Mouse (Mus musculus) forebrain, postnatal 0 days (tissue): ENCODE data around the gene Camk2g. TPM values are rescaled to one million over a fixed set of nuclear protein-coding genes. Genes with fewer than 3 reads are reported as not detected.

Source experiments
- ATAC-seq: fragments of 200-750 bp; cut with Nextera tagmentation; 2 replicates; pipeline ENCODE4 v1.8.0; 2017; ENCODE audit warnings: mild to moderate bottlenecking, moderate library complexity
- DNase-seq: peaks from one replicate; pipeline ENCODE4 v3.0.0-alpha.2; 2015
- H3K27ac ChIP-seq: fragments of 300-500 bp; sonication (generic); 2 replicates; pipeline ENCODE4 v1.5.1; 2014; ENCODE audit warnings: low read depth, mild to moderate bottlenecking, antibody characterized with exemption, low read length, moderate library complexity, mixed read lengths
- H3K27me3 ChIP-seq: fragments of 300-500 bp; sonication (generic); 2 replicates; pipeline ENCODE4 v1.6.1; 2014; ENCODE audit warnings: mild to moderate bottlenecking, low read length, mixed read lengths; ENCODE audit not compliant: insufficient read depth
- H3K36me3 ChIP-seq: fragments of 300-500 bp; sonication (generic); 2 replicates; pipeline ENCODE4 v1.6.1; 2014; ENCODE audit warnings: mild to moderate bottlenecking, moderate library complexity; ENCODE audit not compliant: insufficient read depth
- H3K4me1 ChIP-seq: fragments of 300-500 bp; sonication (generic); 2 replicates; pipeline ENCODE4 v1.6.1; 2014; ENCODE audit warnings: antibody characterized with exemption; ENCODE audit not compliant: insufficient read depth
- H3K4me2 ChIP-seq: fragments of 300-500 bp; sonication (generic); 2 replicates; pipeline ENCODE4 v1.6.1; 2014; ENCODE audit warnings: low read depth, mild to moderate bottlenecking, moderate library complexity
- H3K4me3 ChIP-seq: fragments of 300-500 bp; sonication (generic); 2 replicates; pipeline ENCODE4 v1.5.1; 2014; ENCODE audit warnings: low read depth, low read length, mixed read lengths
- H3K9ac ChIP-seq: fragments of 300-500 bp; sonication (generic); 2 replicates; pipeline ENCODE4 v1.6.1; 2014; ENCODE audit warnings: mild to moderate bottlenecking
- H3K9me3 ChIP-seq: fragments of 300-500 bp; sonication (generic); 2 replicates; pipeline ENCODE4 v1.6.1; 2016; ENCODE audit warnings: low read length
- CTCF ChIP-seq: sonication (generic); IDR thresholded peaks from 2 replicates; pipeline ENCODE4 v1.5.1; 2016; ENCODE audit warnings: antibody characterized with exemption, control low read depth, low read depth
- WGBS: fragments of 180-500 bp; shearing (Covaris S2); extraction: QIAGEN DNeasy Blood & Tissue Kit; methylation state at CpG from one replicate; pipeline ENCODE4 v1.1.7; 2014; 5-methylcytosine and 5-hydroxymethylcytosine counted together
- polyA plus RNA-seq: library from polyadenylated mRNA; unstranded; fragments of >200 nt; fragmentation: Nextera tagmentation; extraction: Ambion mirVana; gene quantifications from 2 replicates; pipeline ENCODE4 v1.2.1, GENCODE M21; 2015
- total RNA-seq: library from RNA; depleted of rRNA; stranded (reverse); fragments of >200 nt; gene quantifications from 2 replicates; pipeline ENCODE4 v1.2.3, GENCODE M21; 2014

The Camk2g gene
- total and polyA plus RNA-seq, 2 experiments from 2014 or later, result 145 to 231 TPM

GRCm38 (mm10) chr14:20758768-20759435 lies 35.0 kb downstream of the Camk2g start:
- Histone ChIP-seq H3K9me3 (no peaks in the 10 kb centered on the region), H3K9ac (no peak overlapping the region), H3K36me3 (peaks cover 90% of the 10 kb centered on the region), H3K4me3 (no peak overlapping the region), H3K4me1 (no peaks in the 10 kb centered on the region), H3K27me3 (no peaks in the 10 kb centered on the region), H3K27ac (no peak overlapping the region), H3K4me2 (no peak overlapping the region)
- TF ChIP-seq CTCF, result no peak; the same call in 1 of the 2 replicates
- ATAC-seq (no peak), DNase-seq (no peak)
- 85% methylated on average over 8 of the region's 8 CpGs for WGBS

GRCm38 (mm10) chr14:20757370-20757907 lies 36.4 kb downstream of the Camk2g start:
- TF ChIP-seq CTCF, result no peak
- Histone ChIP-seq H3K9me3 (no peaks in the 10 kb centered on the region), H3K4me3 (no peak overlapping the region), H3K36me3 (peaks cover 80% of the 10 kb centered on the region), H3K27me3 (no peaks in the 10 kb centered on the region), H3K9ac (no peak overlapping the region), H3K27ac (no peak overlapping the region), H3K4me1 (no peaks in the 10 kb centered on the region), H3K4me2 (no peak overlapping the region)
- ATAC-seq, result no peak
- DNase-seq, result no peak
- WGBS, result 87% methylated on average over 22 of the region's 22 CpGs

DNA sequence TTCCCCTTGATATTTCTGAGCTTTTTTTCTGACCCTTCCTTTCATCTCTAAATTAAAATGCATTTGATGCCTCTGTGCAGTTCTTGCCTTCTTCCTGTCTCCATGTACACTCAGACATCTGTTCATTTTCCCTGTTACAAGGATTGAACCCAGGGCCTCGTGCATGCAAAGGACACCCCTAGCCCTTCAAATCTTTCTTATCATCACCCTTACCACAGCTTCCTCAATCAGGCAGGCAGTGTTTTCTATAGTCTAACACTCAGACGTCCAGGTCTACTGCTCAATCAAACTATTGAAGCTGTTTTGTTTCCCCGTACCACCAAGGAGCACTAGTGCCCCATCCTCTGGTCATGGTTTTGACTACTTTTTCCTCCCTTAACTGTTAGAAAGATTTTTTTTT lies 40.1 kb downstream of the Camk2g start:
- Histone ChIP-seq H3K9ac (no peak overlapping the region), H3K4me2 (no peak overlapping the region), H3K36me3 (peaks cover 55% of the 10 kb centered on the region), H3K27me3 (no peaks in the 10 kb centered on the region), H3K4me3 (no peak overlapping the region), H3K27ac (no peak overlapping the region), H3K9me3 (no peaks in the 10 kb centered on the region), H3K4me1 (no peaks in the 10 kb centered on the region)
- TF ChIP-seq CTCF, result no peak
- WGBS, result 83% methylated on average over 3 of the region's 3 CpGs
- DNase-seq, result no peak
- no peak for ATAC-seq

DNA sequence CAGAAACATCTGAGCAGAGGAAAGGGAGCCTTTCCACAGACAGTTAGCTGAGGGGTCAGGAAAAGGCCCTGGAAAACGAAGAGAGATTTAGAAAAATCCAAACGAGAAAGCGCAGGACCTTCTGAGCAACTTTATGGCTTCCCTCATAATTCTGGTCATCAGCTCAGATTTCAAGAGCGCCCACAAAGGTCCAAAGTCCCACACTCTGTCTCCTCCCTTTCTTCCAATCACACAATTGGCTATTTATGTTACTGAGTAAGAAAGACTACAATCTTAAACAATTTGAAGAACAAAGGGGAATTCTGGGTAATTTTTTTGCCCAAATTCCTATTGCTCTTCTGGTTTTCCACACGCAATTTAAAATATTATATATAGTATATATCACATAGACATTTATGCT lies 43.4 kb downstream of the Camk2g start:
- H3K4me2 ChIP-seq, result no peak overlapping the region
- H3K27me3 ChIP-seq, result no peaks in the 10 kb centered on the region
- no peak overlapping the region for H3K27ac ChIP-seq
- DNase-seq, result no peak
- ATAC-seq, result no peak
- H3K4me3 ChIP-seq, result no peak overlapping the region
- H3K36me3 ChIP-seq, result peaks cover 36% of the 10 kb centered on the region
- no peak for TF ChIP-seq CTCF
- 90% methylated on average over 5 of the region's 5 CpGs for WGBS
- H3K4me1 ChIP-seq, result no peaks in the 10 kb centered on the region
- H3K9ac ChIP-seq, result no peak overlapping the region
- H3K9me3 ChIP-seq, result no peaks in the 10 kb centered on the region

GRCm38 (mm10) chr14:20749494-20750051 lies 44.3 kb downstream of the Camk2g start:
- H3K27me3 ChIP-seq, result no peaks in the 10 kb centered on the region
- H3K4me2 ChIP-seq, result no peak overlapping the region
- H3K9me3 ChIP-seq, result no peaks in the 10 kb centered on the region
- ATAC-seq, result no peak
- H3K9ac ChIP-seq, result no peak overlapping the region
- no peak overlapping the region for H3K4me3 ChIP-seq
- no peak for TF ChIP-seq CTCF
- no peak for DNase-seq
- WGBS, result 80% methylated on average over 4 of the region's 4 CpGs
- no peak overlapping the region for H3K27ac ChIP-seq
- no peaks in the 10 kb centered on the region for H3K4me1 ChIP-seq
- peaks cover 36% of the 10 kb centered on the region for H3K36me3 ChIP-seq

GRCm38 (mm10) chr14:20748388-20748787 lies 45.5 kb downstream of the Camk2g start:
- no peak overlapping the region for H3K27ac ChIP-seq
- H3K36me3 ChIP-seq, result peaks cover 40% of the 10 kb centered on the region
- H3K4me1 ChIP-seq, result no peaks in the 10 kb centered on the region
- H3K9ac ChIP-seq, result no peak overlapping the region
- no peak for TF ChIP-seq CTCF
- H3K27me3 ChIP-seq, result no peaks in the 10 kb centered on the region
- H3K9me3 ChIP-seq, result no peaks in the 10 kb centered on the region
- no peak overlapping the region for H3K4me2 ChIP-seq
- ATAC-seq, result peak; percentile 63
- DNase-seq, result peak; percentile 20
- H3K4me3 ChIP-seq, result no peak overlapping the region
- 62% methylated on average over 4 of the region's 4 CpGs for WGBS

DNA sequence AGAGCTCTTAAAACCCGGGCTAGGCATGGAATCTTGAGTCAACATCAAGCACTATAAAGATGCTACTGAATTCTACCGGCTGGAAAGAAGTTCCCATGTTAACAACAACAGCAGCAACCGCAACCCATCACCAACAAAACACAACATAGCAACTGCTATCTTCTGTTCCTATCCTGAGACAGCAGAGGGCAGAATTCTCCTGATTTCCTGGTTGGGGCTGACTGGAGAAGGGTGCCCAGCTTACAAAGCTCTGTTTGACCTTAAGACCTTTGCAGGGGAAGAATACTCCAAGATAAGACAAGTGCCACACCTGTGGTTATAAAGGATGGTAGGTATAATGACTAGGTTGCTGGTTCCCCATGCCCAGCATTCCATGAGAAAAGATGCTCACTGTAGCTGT lies 47.0 kb downstream of the Camk2g start:
- ATAC-seq (no peak), DNase-seq (no peak)
- TF ChIP-seq CTCF, result peak; percentile 56
- no peak overlapping the region for H3K4me3 ChIP-seq
- H3K36me3 ChIP-seq, result peaks cover 51% of the 10 kb centered on the region
- 88% methylated on average over 3 of the region's 3 CpGs for WGBS
- H3K9me3 ChIP-seq, result no peaks in the 10 kb centered on the region
- H3K27ac ChIP-seq, result no peak overlapping the region
- no peaks in the 10 kb centered on the region for H3K27me3 ChIP-seq
- H3K4me1 ChIP-seq, result no peaks in the 10 kb centered on the region
- H3K9ac ChIP-seq, result no peak overlapping the region
- H3K4me2 ChIP-seq, result no peak overlapping the region
